Mouse (Mus musculus): ENCODE results near the gene Ndufb5. TPM values are rescaled to one million over a fixed set of nuclear protein-coding genes. Genes with fewer than 3 reads are reported as not detected.
"Not testable (repeated sequence)": the region's sequence is repeated elsewhere in the genome, so short reads cannot be mapped to it uniquely, and the experiment has no call there.

Gene Ndufb5
- polyA plus RNA-seq, 1 experiment from 2014 or later = 662 TPM

GRCm38 (mm10) chr3:32694737-32695582 lies 41.8 kb upstream of the Ndufb5 start:
- Histone ChIP-seq H3K4me3 (ENCODE audit: control insufficient read depth in 1 of 2, insufficient read depth in 1 of 2, low read depth in 1 of 2, low read length in 2 of 2) (no peak overlapping the region), H3K36me3 (ENCODE audit: control insufficient read depth, insufficient read depth, low read length) (no peaks in the 10 kb centered on the region), H3K4me2 (ENCODE audit: low read length) (no peak overlapping the region), H3K27me3 (ENCODE audit: control insufficient read depth, insufficient read depth, low read length) (no peaks in the 10 kb centered on the region), H3K9me3 (ENCODE audit: control insufficient read depth, low read length) (no peaks in the 10 kb centered on the region), H3K4me1 (ENCODE audit: control insufficient read depth in 2 of 2, insufficient read depth in 2 of 2, low read length in 2 of 2) (no peaks in the 10 kb centered on the region), H3K27ac (replicated peaks in 1 of 2; ENCODE audit: control insufficient read depth in 1 of 2, insufficient read depth in 1 of 2, low read depth in 2 of 2, low read length in 2 of 2) (no peak overlapping the region), H3K9ac (ENCODE audit: low read length) (no peak overlapping the region)
- WGBS = 68% methylated on average over 12 of the region's 12 CpGs
- ATAC-seq (ENCODE audit: insufficient number of reproducible peaks, insufficient read depth, low FRiP score, low read depth) = no peak

DNA sequence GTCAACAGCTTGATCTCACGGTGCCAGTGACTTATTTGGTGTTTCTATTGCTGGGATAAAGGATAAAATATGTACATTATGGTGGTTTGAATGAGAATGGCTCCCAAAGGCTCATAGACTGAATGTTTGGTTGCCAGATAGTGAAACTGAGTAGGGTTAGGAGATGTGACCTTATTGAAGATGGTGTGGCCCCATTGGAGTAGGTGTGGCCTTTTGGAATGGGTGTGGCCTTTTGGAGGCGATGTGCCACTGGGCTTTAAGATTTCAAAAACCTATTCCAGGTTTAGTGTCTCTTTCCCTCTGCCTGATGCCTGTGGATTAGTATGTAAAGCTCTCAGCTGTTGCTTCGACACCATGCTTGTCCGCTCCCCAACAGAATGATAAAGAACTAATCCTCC lies 41.2 kb upstream of the Ndufb5 start:
- no peaks in the 10 kb centered on the region for H3K36me3 ChIP-seq (ENCODE audit: control insufficient read depth, insufficient read depth, low read length)
- no peak overlapping the region for H3K4me3 ChIP-seq (ENCODE audit: control insufficient read depth in 1 of 2, insufficient read depth in 1 of 2, low read depth in 1 of 2, low read length in 2 of 2)

DNA sequence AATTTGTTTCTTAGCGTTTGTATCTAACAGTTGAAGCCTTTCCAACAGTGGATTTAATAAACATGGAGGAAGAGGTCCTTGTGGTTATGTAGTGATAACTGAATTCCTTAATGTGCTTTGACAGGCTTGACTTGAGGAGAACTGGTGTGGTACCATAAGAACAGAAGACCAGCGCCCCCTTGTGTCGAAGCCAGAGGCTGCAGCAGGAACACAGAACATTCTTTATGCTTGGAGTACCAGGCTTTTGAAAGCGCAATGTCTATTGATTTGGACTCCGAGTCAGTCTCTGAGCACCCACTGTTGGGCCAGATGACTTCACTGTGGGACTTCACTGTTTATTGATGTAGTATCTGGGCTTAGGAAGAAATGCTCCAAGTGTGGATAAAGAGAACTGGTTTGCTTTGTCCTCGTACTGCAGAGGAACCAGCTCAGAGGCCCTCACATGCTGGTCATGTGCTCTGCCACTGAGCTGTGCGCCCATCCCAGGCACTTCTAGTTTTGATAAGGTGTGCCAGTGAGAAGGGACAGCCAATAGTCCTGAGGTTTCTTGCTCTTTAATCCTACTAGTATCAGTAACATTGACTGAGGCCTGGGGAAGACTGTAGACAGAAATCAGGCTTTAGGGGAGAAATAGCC lies 38.4 kb upstream of the Ndufb5 start:
- no peak for ATAC-seq (ENCODE audit: insufficient number of reproducible peaks, insufficient read depth, low FRiP score, low read depth)
- no peaks in the 10 kb centered on the region for H3K27me3 ChIP-seq (ENCODE audit: control insufficient read depth, insufficient read depth, low read length)
- no peak overlapping the region for H3K4me2 ChIP-seq (ENCODE audit: low read length)
- no peaks in the 10 kb centered on the region for H3K36me3 ChIP-seq (ENCODE audit: control insufficient read depth, insufficient read depth, low read length)
- H3K9ac ChIP-seq (ENCODE audit: low read length) = no peak overlapping the region
- H3K9me3 ChIP-seq (ENCODE audit: control insufficient read depth, low read length) = no peaks in the 10 kb centered on the region
- H3K27ac ChIP-seq (replicated peaks in 1 of 2; ENCODE audit: control insufficient read depth in 1 of 2, insufficient read depth in 1 of 2, low read depth in 2 of 2, low read length in 2 of 2) = no peak overlapping the region
- 31% methylated on average over 7 of the region's 7 CpGs for WGBS
- no peaks in the 10 kb centered on the region for H3K4me1 ChIP-seq (ENCODE audit: control insufficient read depth in 2 of 2, insufficient read depth in 2 of 2, low read length in 2 of 2)
- H3K4me3 ChIP-seq (ENCODE audit: control insufficient read depth in 1 of 2, insufficient read depth in 1 of 2, low read depth in 1 of 2, low read length in 2 of 2) = no peak overlapping the region

More for the DNA sequence above, 41.2 kb upstream of the Ndufb5 start:
- 83% methylated on average over 4 of the region's 4 CpGs for WGBS
- no peak overlapping the region for H3K27ac ChIP-seq (replicated peaks in 1 of 2; ENCODE audit: control insufficient read depth in 1 of 2, insufficient read depth in 1 of 2, low read depth in 2 of 2, low read length in 2 of 2)
- ATAC-seq (ENCODE audit: insufficient number of reproducible peaks, insufficient read depth, low FRiP score, low read depth) = no peak
- no peaks in the 10 kb centered on the region for H3K9me3 ChIP-seq (ENCODE audit: control insufficient read depth, low read length)
- no peak overlapping the region for H3K4me2 ChIP-seq (ENCODE audit: low read length)
- H3K27me3 ChIP-seq (ENCODE audit: control insufficient read depth, insufficient read depth, low read length) = no peaks in the 10 kb centered on the region
- no peaks in the 10 kb centered on the region for H3K4me1 ChIP-seq (ENCODE audit: control insufficient read depth in 2 of 2, insufficient read depth in 2 of 2, low read length in 2 of 2)
- H3K9ac ChIP-seq (ENCODE audit: low read length) = no peak overlapping the region

- H3K4me3 ChIP-seq (ENCODE audit: control insufficient read depth in 1 of 2, insufficient read depth in 1 of 2, low read depth in 1 of 2, low read length in 2 of 2); H3K9me3 ChIP-seq (ENCODE audit: control insufficient read depth, low read length); H3K4me1 ChIP-seq (ENCODE audit: control insufficient read depth in 2 of 2, insufficient read depth in 2 of 2, low read length in 2 of 2); H3K27ac ChIP-seq (replicated peaks in 1 of 2; ENCODE audit: control insufficient read depth in 1 of 2, insufficient read depth in 1 of 2, low read depth in 2 of 2, low read length in 2 of 2); ATAC-seq (ENCODE audit: insufficient number of reproducible peaks, insufficient read depth, low FRiP score, low read depth); H3K4me2 ChIP-seq (ENCODE audit: low read length); H3K27me3 ChIP-seq (ENCODE audit: control insufficient read depth, insufficient read depth, low read length); H3K36me3 ChIP-seq (ENCODE audit: control insufficient read depth, insufficient read depth, low read length); H3K9ac ChIP-seq (ENCODE audit: low read length): not testable (repeated sequence)
- 84% methylated on average over 6 of the region's 6 CpGs for WGBS
Measured at GRCm38 (mm10) chr3:32704021-32704420, 32.8 kb upstream of the Ndufb5 start.

- H3K4me2 ChIP-seq (ENCODE audit: low read length) = not testable (repeated sequence)
Measured at GRCm38 (mm10) chr3:32704632-32705031, 32.2 kb upstream of the Ndufb5 start.

GRCm38 (mm10) chr3:32705647-32706348 lies 31.0 kb upstream of the Ndufb5 start, which contains the start of gene Actl6a:
Gene Actl6a, plus strand, starts transcription at chr3:32706298.
- H3K4me1 ChIP-seq (ENCODE audit: control insufficient read depth in 2 of 2, insufficient read depth in 2 of 2, low read length in 2 of 2) = peaks cover 0 to 10% of the 10 kb centered on the region in 2 experiments; a peak in 3 of 4 replicates
- H3K27ac ChIP-seq (replicated peaks in 1 of 2; ENCODE audit: control insufficient read depth in 1 of 2, insufficient read depth in 1 of 2, low read depth in 2 of 2, low read length in 2 of 2); H3K4me3 ChIP-seq (ENCODE audit: control insufficient read depth in 1 of 2, insufficient read depth in 1 of 2, low read depth in 1 of 2, low read length in 2 of 2); ATAC-seq (ENCODE audit: insufficient number of reproducible peaks, insufficient read depth, low FRiP score, low read depth); H3K9me3 ChIP-seq (ENCODE audit: control insufficient read depth, low read length); H3K36me3 ChIP-seq (ENCODE audit: control insufficient read depth, insufficient read depth, low read length); H3K27me3 ChIP-seq (ENCODE audit: control insufficient read depth, insufficient read depth, low read length); H3K4me2 ChIP-seq (ENCODE audit: low read length); H3K9ac ChIP-seq (ENCODE audit: low read length): not testable (repeated sequence)
- whole genome bisulfite sequencing = 71% methylated on average over 9 of the region's 9 CpGs

More at GRCm38 (mm10) chr3:32704632-32705031, 32.2 kb upstream of the Ndufb5 start:
- H3K36me3 ChIP-seq (ENCODE audit: control insufficient read depth, insufficient read depth, low read length); H3K27ac ChIP-seq (replicated peaks in 1 of 2; ENCODE audit: control insufficient read depth in 1 of 2, insufficient read depth in 1 of 2, low read depth in 2 of 2, low read length in 2 of 2); H3K4me3 ChIP-seq (ENCODE audit: control insufficient read depth in 1 of 2, insufficient read depth in 1 of 2, low read depth in 1 of 2, low read length in 2 of 2); H3K9me3 ChIP-seq (ENCODE audit: control insufficient read depth, low read length); H3K27me3 ChIP-seq (ENCODE audit: control insufficient read depth, insufficient read depth, low read length); H3K9ac ChIP-seq (ENCODE audit: low read length); ATAC-seq (ENCODE audit: insufficient number of reproducible peaks, insufficient read depth, low FRiP score, low read depth); H3K4me1 ChIP-seq (ENCODE audit: control insufficient read depth in 2 of 2, insufficient read depth in 2 of 2, low read length in 2 of 2): not testable (repeated sequence)
- 85% methylated on average over 10 of the region's 10 CpGs for WGBS

DNA sequence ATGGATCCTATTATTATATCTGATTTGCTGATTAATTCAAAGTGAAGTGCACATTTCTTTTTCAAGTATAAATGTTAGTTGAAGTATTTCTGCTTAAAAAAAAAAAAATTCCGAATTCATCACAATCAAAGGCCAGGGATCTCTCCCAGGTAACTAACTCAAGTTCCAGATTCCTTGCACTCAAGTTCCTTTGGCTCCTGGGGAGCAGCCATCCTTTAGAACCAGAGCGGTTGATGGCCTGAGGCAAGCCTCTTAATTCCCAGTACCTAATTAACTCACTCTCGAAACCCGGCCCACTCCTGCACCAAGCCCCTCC lies 28.8 kb upstream of the Ndufb5 start:
- H3K4me3 ChIP-seq (ENCODE audit: control insufficient read depth in 1 of 2, insufficient read depth in 1 of 2, low read depth in 1 of 2, low read length in 2 of 2) = peak overlapping the region; percentile 77 to 96
- no peak for ATAC-seq (ENCODE audit: insufficient number of reproducible peaks, insufficient read depth, low FRiP score, low read depth)
- peaks cover 0 to 10% of the 10 kb centered on the region in 2 experiments; a peak in 3 of 4 replicates for H3K4me1 ChIP-seq (ENCODE audit: control insufficient read depth in 2 of 2, insufficient read depth in 2 of 2, low read length in 2 of 2)
- H3K36me3 ChIP-seq (ENCODE audit: control insufficient read depth, insufficient read depth, low read length) = peaks cover 14% of the 10 kb centered on the region
- no peaks in the 10 kb centered on the region for H3K9me3 ChIP-seq (ENCODE audit: control insufficient read depth, low read length)
- peak overlapping the region in 1 of 2 experiments; percentile 91; a peak in 2 of 4 replicates for H3K27ac ChIP-seq (replicated peaks in 1 of 2; ENCODE audit: control insufficient read depth in 1 of 2, insufficient read depth in 1 of 2, low read depth in 2 of 2, low read length in 2 of 2)
- H3K27me3 ChIP-seq (ENCODE audit: control insufficient read depth, insufficient read depth, low read length) = no peaks in the 10 kb centered on the region
- H3K4me2 ChIP-seq (ENCODE audit: low read length) = peak overlapping the region; percentile 87
- 0 out of 2 replicates have a peak overlapping the region, but pooled peaks have one; percentile 26 for H3K9ac ChIP-seq (ENCODE audit: low read length)
- WGBS = 4% methylated on average over 4 of the region's 4 CpGs

Measured in heart, embryonic 14.5 days (tissue).